Mouse (Mus musculus) olfactory bulb, adult 2 months (tissue): ENCODE measurements around the gene Fam78b.

ENCODE experiments used
- CTCF ChIP-seq: fragments of 200-500 bp; IDR thresholded peaks from 2 replicates; pipeline ENCODE4 v1.5.1; 2012; ENCODE audit warnings: low read depth, mild to moderate bottlenecking, low read length, moderate library complexity; ENCODE audit not compliant: insufficient read depth
- POLR2A ChIP-seq: fragments of 200-500 bp; IDR thresholded peaks from 2 replicates; pipeline ENCODE4 v1.6.1; 2012; ENCODE audit warnings: mild to moderate bottlenecking, low read depth, low read length, moderate library complexity; ENCODE audit not compliant: insufficient read depth

- TF ChIP-seq POLR2A, result no peak
- TF ChIP-seq CTCF, result no peak
Observed at GRCm38 (mm10) chr1:167083181-167083580, 82.0 kb downstream of the Fam78b start.
